Mouse (Mus musculus): ENCODE data around the gene Cacna1g. TPM values are rescaled to one million over a fixed set of nuclear protein-coding genes. Genes with fewer than 3 reads are reported as not detected.

Cacna1g gene
- 100 to 1,000 TPM in 1 of 2 experiments, 10 to 100 TPM in 1; 70.9 to 105 TPM for total RNA-seq (2021)

GRCm38 (mm10) chr11:94473707-94474543 lies at the start of gene Cacna1g:
Gene Cacna1g, minus strand, starts transcription at chr11:94474198.
- intact Hi-C loops (cut with DNase I) = loop anchor here (2.0 to 5.0 kb wide), 2 partner anchors 52 to 143 kb away; no protein-coding TSS in a partner anchor

DNA sequence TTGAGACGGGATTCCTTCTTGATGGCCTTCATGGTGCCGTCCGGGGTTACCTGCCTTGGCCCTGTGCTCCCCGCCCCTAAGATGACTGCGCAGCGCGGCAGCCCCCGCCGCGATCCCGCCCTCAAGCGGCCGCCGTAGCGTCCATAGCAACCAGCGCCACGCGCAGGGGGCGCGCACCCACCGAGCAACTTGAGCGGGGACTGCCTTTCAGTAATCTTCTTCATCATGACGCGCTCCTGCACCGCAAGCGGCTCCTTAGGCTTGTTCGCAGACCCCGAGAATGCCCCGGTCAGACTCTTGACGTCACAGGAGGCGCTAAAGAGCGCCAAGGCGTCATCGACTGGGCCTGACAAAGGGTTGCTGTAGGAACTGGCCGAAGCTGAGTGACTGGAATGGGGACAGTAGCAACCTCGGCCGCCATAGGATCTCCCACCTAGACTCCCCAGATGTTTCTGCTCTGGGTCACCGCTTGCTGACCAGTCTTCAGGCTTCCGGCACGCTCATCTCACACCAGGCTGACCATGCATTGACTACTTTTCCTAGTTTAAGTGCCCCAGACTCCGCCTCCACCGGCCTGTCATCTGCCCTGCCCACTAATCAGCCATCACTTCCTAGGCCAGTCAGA lies 47.3 kb upstream of the Cacna1g start, which contains the start of gene Mycbpap:
Mycbpap (minus strand) TSS at position 524 of the 625 bp plus-strand sequence.
- peak; percentile 68 to 75 for DNase-seq (ENCODE audit: low spot score in 2 of 2)
- intact Hi-C loops (cut with DNase I) = no loop called here

More at GRCm38 (mm10) chr11:94473707-94474543, at the start of gene Cacna1g:
- DNase-seq (ENCODE audit: low spot score in 2 of 2) = peak; percentile 88 to 90

GRCm38 (mm10) chr11:94513452-94513851 lies 39.5 kb upstream of the Cacna1g start:
- intact Hi-C loops (cut with DNase I) = no loop called here

GRCm38 (mm10) chr11:94508976-94509375 lies 35.0 kb upstream of the Cacna1g start:
- intact Hi-C loops (cut with DNase I) = no loop called here
- DNase-seq (ENCODE audit: low spot score in 2 of 2) = no peak

More at GRCm38 (mm10) chr11:94513452-94513851, 39.5 kb upstream of the Cacna1g start:
- no peak for DNase-seq (ENCODE audit: low spot score in 2 of 2)

GRCm38 (mm10) chr11:94501482-94501881 lies 27.5 kb upstream of the Cacna1g start:
- no peak for DNase-seq (ENCODE audit: low spot score in 2 of 2)
- intact Hi-C loops (cut with DNase I) = no loop called here

DNA sequence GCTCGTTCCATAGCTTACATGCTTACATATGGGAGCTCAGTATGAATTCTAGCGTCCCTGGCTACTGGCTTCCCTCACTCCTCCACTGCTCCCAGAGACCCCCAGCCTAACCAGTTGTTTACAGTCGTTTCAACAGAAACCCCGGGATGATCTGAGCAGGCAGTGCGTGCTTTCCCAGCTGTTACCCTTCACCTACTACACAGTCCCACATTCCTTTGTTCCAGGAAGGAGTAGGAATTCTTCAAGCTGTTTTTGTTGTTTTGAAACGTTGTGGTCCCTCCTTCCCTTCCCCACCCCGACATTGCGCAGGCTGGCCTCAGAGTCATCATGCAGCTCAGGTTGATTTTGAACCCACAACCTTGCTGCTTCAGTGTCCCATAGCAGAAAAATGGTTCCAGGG lies 26.4 kb upstream of the Cacna1g start:
- intact Hi-C loops (cut with DNase I) = no loop called here
- DNase-seq (ENCODE audit: low spot score in 2 of 2) = no peak

DNA sequence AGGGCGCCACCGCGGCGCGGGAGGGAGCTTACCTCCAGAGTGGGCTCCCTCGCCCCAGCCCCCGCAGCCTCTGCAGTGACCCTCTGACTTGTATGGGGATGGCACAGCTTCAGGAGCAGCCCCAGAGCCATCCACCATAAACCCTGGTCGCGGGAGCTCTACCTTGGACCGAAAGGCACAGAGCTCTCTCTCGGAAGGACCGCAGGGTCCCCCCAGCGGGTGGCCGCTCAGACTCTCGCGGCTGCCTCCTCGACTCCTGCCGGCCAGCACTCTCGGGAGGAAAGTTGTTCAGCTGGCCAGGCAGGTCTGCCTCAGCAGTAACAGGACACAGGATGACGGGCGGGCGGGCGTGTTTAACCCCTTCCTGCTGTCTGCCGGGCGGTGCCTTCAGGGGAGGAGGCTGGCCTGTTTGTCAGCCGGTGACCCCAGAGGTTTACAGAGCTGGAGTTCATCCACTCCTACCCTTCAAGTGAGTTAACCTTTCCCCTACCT lies 25.7 kb upstream of the Cacna1g start, which contains the start of gene Epn3:
Epn3 (minus strand) TSS at position 314 of the 492 bp plus-strand sequence.
- DNase-seq (ENCODE audit: low spot score in 2 of 2) = no peak
- intact Hi-C loops (cut with DNase I) = no loop called here

DNA sequence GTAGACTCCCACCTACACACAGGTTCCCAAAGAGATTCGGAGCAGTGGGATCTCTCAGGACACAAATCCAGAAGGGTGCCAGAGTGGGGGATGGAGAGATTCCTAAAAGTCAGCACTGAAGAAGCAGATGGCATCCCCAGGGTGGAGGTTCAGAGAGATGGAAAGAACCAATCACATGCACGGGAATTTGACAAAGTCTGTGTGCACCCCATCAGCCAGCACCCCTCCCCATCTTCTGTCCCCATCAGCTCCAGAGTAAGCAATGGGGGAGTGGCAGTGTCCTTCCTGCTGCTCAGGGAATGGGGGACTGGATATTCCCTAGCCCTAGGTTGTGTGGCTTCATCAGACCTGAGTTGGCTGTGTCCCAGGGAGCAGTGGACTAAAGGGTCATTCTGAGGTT lies 25.0 kb upstream of the Cacna1g start:
- no peak for DNase-seq (ENCODE audit: low spot score in 2 of 2)
- intact Hi-C loops (cut with DNase I) = no loop called here

DNA sequence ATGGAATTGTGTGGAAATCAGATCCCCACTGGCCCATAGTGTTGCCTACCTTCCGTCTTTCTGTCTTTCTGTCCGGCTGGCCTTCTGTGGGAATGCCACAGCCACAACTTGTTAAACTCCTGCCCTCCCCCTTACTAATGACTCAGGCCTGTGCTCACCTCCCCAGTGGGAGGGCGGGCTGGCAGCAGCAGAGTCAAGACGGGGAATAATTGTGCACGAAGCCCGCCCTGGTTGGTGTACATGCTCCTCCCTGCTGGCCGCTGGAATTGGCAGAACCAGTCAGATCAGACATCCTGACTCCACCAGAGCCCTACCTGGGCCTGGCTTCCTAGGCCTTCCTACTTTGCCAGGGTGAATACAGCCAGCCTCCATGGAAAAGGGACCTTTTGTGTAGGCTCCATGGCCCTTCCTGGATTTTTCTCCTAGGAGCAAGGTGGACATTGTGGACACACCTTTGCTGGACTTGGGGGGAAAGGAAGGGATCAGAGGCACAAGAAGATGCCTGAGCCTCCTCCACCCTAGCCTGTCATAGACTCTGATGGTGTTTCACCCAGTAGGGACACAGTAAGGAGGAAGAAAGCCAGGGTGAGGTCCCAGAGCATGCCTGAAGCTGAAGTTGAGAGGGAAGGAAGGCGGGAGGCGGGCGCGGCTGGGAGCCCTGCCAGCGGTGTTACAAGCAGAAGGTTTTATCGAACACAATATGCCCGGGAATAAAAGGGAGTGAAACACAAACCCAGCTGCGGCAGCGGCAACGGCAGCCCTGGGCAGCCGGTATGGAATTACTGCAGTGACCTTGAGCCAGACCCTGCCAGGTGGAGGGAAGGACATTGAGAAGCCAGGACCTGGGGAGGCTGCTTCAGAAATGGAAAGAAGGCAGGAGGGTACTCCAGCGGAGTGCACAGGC lies 24.3 kb upstream of the Cacna1g start:
- peak; percentile 50 to 65 for DNase-seq (ENCODE audit: low spot score in 2 of 2)
- intact Hi-C loops (cut with DNase I) = no loop called here

DNA sequence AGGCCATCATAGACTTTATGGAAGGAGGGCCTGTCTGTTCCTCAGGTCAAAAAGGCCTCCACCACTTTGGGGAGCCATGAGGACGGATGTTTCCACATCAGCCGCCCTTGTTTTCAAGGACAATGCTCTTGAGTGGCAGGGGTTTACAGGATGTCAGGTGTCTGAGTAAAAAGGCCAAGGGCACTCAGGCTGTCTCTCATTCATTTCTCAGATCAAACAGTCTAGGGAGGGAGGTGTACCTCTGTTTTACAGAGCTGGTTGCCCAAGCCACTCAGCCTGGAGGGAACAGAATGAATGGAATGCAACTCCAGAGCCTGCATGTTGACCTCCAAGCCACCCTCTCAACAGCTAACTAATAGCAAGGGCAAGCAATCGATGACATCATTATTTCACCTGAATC lies 21.4 kb upstream of the Cacna1g start:
- intact Hi-C loops (cut with DNase I) = no loop called here
- DNase-seq (ENCODE audit: low spot score in 2 of 2) = no peak

GRCm38 (mm10) chr11:94491749-94492099 lies 17.7 kb upstream of the Cacna1g start:
- no peak for DNase-seq (ENCODE audit: low spot score in 2 of 2)
- intact Hi-C loops (cut with DNase I) = no loop called here

- intact Hi-C loops (cut with DNase I) = no loop called here
These were observed 17.2 kb upstream of the Cacna1g start for GRCm38 (mm10) chr11:94491035-94491748.

GRCm38 (mm10) chr11:94489745-94490144 lies 15.7 kb upstream of the Cacna1g start:
- intact Hi-C loops (cut with DNase I) = loop anchor here (5.0 to 10.0 kb wide), 3 partner anchors 58 to 355 kb away; partner anchors contain the start of gene Rsad1
- no peak for DNase-seq (ENCODE audit: low spot score in 2 of 2)

More at GRCm38 (mm10) chr11:94491035-94491748, 17.2 kb upstream of the Cacna1g start:
- DNase-seq (ENCODE audit: low spot score in 2 of 2) = peak; percentile 59 to 67

GRCm38 (mm10) chr11:94488767-94489533 lies 15.0 kb upstream of the Cacna1g start:
- intact Hi-C loops (cut with DNase I) = loop anchor here (5.0 to 10.0 kb wide), 3 partner anchors 58 to 354 kb away; partner anchors contain the start of gene Rsad1

DNA sequence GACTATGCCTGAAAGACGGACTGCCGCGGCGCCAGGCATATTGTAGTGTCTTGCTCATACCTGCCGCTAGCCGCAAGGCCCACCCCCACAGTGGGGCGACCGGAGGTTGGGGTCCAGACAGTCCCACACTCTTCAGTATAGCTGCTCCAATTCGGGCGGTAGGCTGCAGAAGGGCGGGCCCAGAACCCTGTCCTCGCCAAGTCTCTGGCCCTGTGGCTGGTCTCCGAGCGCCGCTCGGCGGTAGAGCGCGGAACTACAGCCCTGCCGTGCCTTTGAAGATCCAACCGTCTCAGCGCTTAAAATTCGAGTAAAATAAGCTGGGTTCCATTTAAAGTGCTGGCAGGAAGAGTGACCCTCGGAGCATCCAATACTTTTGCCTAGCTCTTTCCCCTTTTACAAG lies 12.0 kb upstream of the Cacna1g start, which contains the start of gene Spata20:
Spata20 (minus strand) TSS at position 179 of the 400 bp plus-strand sequence.
- peak; percentile 87 for DNase-seq (ENCODE audit: low spot score in 2 of 2)
- intact Hi-C loops (cut with DNase I) = loop anchor here (1.0 to 10.0 kb wide), 4 partner anchors 61 to 351 kb away; partner anchors contain the start of gene Rsad1

More at GRCm38 (mm10) chr11:94488767-94489533, 15.0 kb upstream of the Cacna1g start:
- no peak for DNase-seq (ENCODE audit: low spot score in 2 of 2)

GRCm38 (mm10) chr11:94485223-94485622 lies 11.2 kb upstream of the Cacna1g start:
- no peak for DNase-seq (ENCODE audit: low spot score in 2 of 2)
- intact Hi-C loops (cut with DNase I) = loop anchor here (1.0 to 10.0 kb wide), 4 partner anchors 62 to 350 kb away; partner anchors contain the start of gene Rsad1

GRCm38 (mm10) chr11:94484636-94485035 lies 10.6 kb upstream of the Cacna1g start:
- intact Hi-C loops (cut with DNase I) = loop anchor here (1.0 to 10.0 kb wide), 4 partner anchors 63 to 350 kb away; partner anchors contain the start of gene Rsad1
- DNase-seq (ENCODE audit: low spot score in 2 of 2) = no peak

Measured in left cerebral cortex, postnatal 36 days (tissue).